In the genomic region with DNA sequence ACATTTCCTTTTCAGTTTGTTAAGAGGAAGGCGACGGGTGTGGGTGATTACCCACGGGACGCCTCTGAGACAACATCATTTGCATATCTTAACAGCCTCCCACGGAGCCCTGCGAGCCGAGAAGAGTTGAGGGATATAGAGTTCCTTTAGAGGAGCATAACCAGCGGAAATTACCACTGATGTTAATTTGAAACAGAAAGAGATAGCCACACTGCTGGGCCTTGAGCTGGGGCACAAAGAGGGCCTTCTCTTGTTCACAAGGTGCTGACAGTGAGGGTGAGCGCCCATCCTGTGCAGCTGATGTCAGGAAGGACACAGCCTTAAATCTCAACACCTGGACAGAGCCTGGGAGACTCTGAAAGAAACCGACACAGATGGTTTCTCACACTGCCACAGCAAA, we compare ENCODE assay signal across 8 mouse cellular contexts.
DNase-seq lines count a peak whose midpoint lies in the region; ATAC-seq and TF ChIP-seq lines count a peak whose summit lies in the region.

No protein-coding gene starts in this region.

- no peak overlapping the region for H3K4me3 ChIP-seq in hindbrain, postnatal 0 days (ENCODE audit: low read length)
- H3K4me3 ChIP-seq in midbrain, embryonic 12.5 days, result no peak overlapping the region

- H3K9ac ChIP-seq in hindbrain, postnatal 0 days (replicated peaks; ENCODE audit: low read length), result no peak overlapping the region
- H3K9ac ChIP-seq in midbrain, embryonic 12.5 days (replicated peaks), result no peak overlapping the region

- H3K4me2 ChIP-seq in hindbrain, postnatal 0 days (ENCODE audit: low read depth, low read length), result peak overlapping the region; percentile 32; the same call in 1 of the 2 replicates
- peak overlapping the region; percentile 14 for H3K4me2 ChIP-seq in midbrain, embryonic 12.5 days (replicated peaks)

- ATAC-seq in hindbrain, postnatal 0 days, result peak; percentile 29; the same call in 1 of the 2 replicates
- peak; percentile 68 for ATAC-seq in midbrain, embryonic 12.5 days (ENCODE audit: low FRiP score, low read depth)
- no peak for ATAC-seq in erythroblast, adult 5-6 weeks (replicated peaks; ENCODE audit: low FRiP score, poor library complexity, severe bottlenecking)

- no peak for TF ChIP-seq CTCF in hindbrain, postnatal 0 days (IDR thresholded peaks at IDR 0.05; ENCODE audit: low read depth)

- no peaks in the 10 kb centered on the region for H3K9me3 ChIP-seq in hindbrain, postnatal 0 days (ENCODE audit: low read length)
- no peaks in the 10 kb centered on the region for H3K9me3 ChIP-seq in midbrain, embryonic 12.5 days

- DNase-seq in kidney, postnatal 4 days, result peak; percentile 18 to 31
- DNase-seq in kidney, adult 11 months, result no peak
- peak; percentile 53 to 74 for DNase-seq in frontal cortex, adult 2 months (ENCODE audit: extremely low spot score in 1 of 2, low spot score in 1 of 2)
- peak; percentile 59 for DNase-seq in hindbrain, postnatal 0 days (ENCODE audit: low spot score)
- peak; percentile 63 to 77 for DNase-seq in spleen, postnatal 36 days (ENCODE audit: low spot score in 2 of 2)
- no peak for DNase-seq in ovary, postnatal 14 days (ENCODE audit: low spot score)

- H3K36me3 ChIP-seq in hindbrain, postnatal 0 days (ENCODE audit: insufficient read depth, low read length), result no peaks in the 10 kb centered on the region
- H3K36me3 ChIP-seq in midbrain, embryonic 12.5 days, result no peaks in the 10 kb centered on the region

- 0 out of 2 replicates have a peak, but pooled peaks cover 6% of the 10 kb centered on the region for H3K4me1 ChIP-seq in hindbrain, postnatal 0 days (ENCODE audit: insufficient read depth, low read length)
- peaks cover 24% of the 10 kb centered on the region for H3K4me1 ChIP-seq in midbrain, embryonic 12.5 days

- WGBS in hindbrain, postnatal 0 days, result 5% methylated on average over 10 of the region's 10 CpGs
- WGBS in midbrain, embryonic 12.5 days, result 1% methylated on average over 10 of the region's 10 CpGs

- H3K27me3 ChIP-seq in hindbrain, postnatal 0 days (ENCODE audit: insufficient read depth, low read length), result no peaks in the 10 kb centered on the region
- peaks cover 11% of the 10 kb centered on the region; the same call in 1 of the 2 replicates for H3K27me3 ChIP-seq in midbrain, embryonic 12.5 days

- H3K27ac ChIP-seq in hindbrain, postnatal 0 days, result no peak overlapping the region
- no peak overlapping the region for H3K27ac ChIP-seq in midbrain, embryonic 12.5 days (replicated peaks)

Comparison
In these comparisons a context has a peak if more than half of its experiments do, and no peak if none do; other contexts are left out.
1. DNase-seq: peak in kidney, postnatal 4 days (2 of 2), frontal cortex, adult 2 months (2 of 2), hindbrain, postnatal 0 days (single experiment) and spleen, postnatal 36 days (2 of 2); none in kidney, adult 11 months (single experiment) and ovary, postnatal 14 days (single experiment).